In genomic region chr10:83324871-83325270, GRCm38 (mm10) we compare ENCODE assay signal across 23 mouse cellular contexts. TPM values are rescaled to one million over a fixed set of nuclear protein-coding genes. Genes with fewer than 3 reads are reported as not detected.
DNase-seq lines count a peak whose midpoint lies in the region; ATAC-seq and TF ChIP-seq lines count a peak whose summit lies in the region.
"Had no signal": no experiment of that assay in that cellular context is flagged by ENCODE, and none has a peak within 500 bp of the region (broad histone marks: within the 10 kb centered on the region; RNA-seq: fewer than 3 reads in every experiment).

No protein-coding gene starts in this region.

- 24% methylated on average over 3 of the region's 3 CpGs for WGBS in liver, adult 2 months
- 58% methylated on average over 3 of the region's 3 CpGs for WGBS in liver, embryonic 12.5 days (ENCODE audit: insufficient replicate concordance)
- 51% methylated on average over 3 of the region's 3 CpGs for WGBS in liver, postnatal 0 days (ENCODE audit: insufficient replicate concordance)

- no peaks in the 10 kb centered on the region for H3K36me3 ChIP-seq in liver, adult 2 months (ENCODE audit: control insufficient read depth, insufficient read depth, low read length)
- no peaks in the 10 kb centered on the region for H3K36me3 ChIP-seq in liver, embryonic 12.5 days
- no peaks in the 10 kb centered on the region for H3K36me3 ChIP-seq in liver, postnatal 0 days (replicated peaks; ENCODE audit: insufficient read depth, low read length)
- H3K36me3 ChIP-seq: G1E had no signal

- no peak overlapping the region for H3K4me2 ChIP-seq in liver, embryonic 12.5 days
- H3K4me2 ChIP-seq in liver, postnatal 0 days (ENCODE audit: low read depth, low read length): no peak overlapping the region

- peaks cover 4% of the 10 kb centered on the region; the same call in 1 of the 2 replicates for H3K79me2 ChIP-seq in liver, adult 2 months (ENCODE audit: control insufficient read depth, insufficient read depth, low read length)

- H3K9me3 ChIP-seq in liver, embryonic 12.5 days (replicated peaks): no peaks in the 10 kb centered on the region
- no peaks in the 10 kb centered on the region for H3K9me3 ChIP-seq in liver, postnatal 0 days (ENCODE audit: low read length)
- H3K9me3 ChIP-seq: G1E had no signal

- no peak for TF ChIP-seq CTCF in liver, adult 2 months (IDR thresholded peaks at IDR 0.05; ENCODE audit: low read depth, low read length)
- TF ChIP-seq CTCF in liver, postnatal 0 days (IDR thresholded peaks at IDR 0.05; ENCODE audit: low read depth): no peak

- peaks cover 43% of the 10 kb centered on the region for H3K4me1 ChIP-seq in liver, adult 2 months (ENCODE audit: control insufficient read depth, insufficient read depth, low read length)
- H3K4me1 ChIP-seq in liver, embryonic 12.5 days: no peaks in the 10 kb centered on the region
- H3K4me1 ChIP-seq in liver, postnatal 0 days (ENCODE audit: insufficient read depth): peaks cover 5% of the 10 kb centered on the region

- H3K27ac ChIP-seq in liver, adult 2 months (replicated peaks; ENCODE audit: insufficient read depth, low read depth, low read length): 0 out of 2 replicates have a peak overlapping the region, but pooled peaks have one; percentile 35
- H3K27ac ChIP-seq in liver, embryonic 12.5 days: no peak overlapping the region
- H3K27ac ChIP-seq in liver, postnatal 0 days (ENCODE audit: low read depth): no peak overlapping the region

- peak; percentile 88 for DNase-seq in liver, adult 2 months (ENCODE audit: extremely low read depth, low read depth, low spot score)
- DNase-seq in liver, postnatal 0 days: no peak
- no peak for DNase-seq in liver
- DNase-seq in A20 (ENCODE audit: low read depth, low spot score): peak; percentile 82
- no peak for DNase-seq in left cerebral cortex, postnatal 14 days (ENCODE audit: low spot score in 2 of 2)
- DNase-seq: adrenal gland, adult 2 months; adrenal gland, adult 8-10 months; adrenal gland, postnatal 10 days; adrenal gland, postnatal 14 days; adrenal gland, postnatal 25 days; adrenal gland, postnatal 36 days; B cell, adult 2 months; cerebellum, adult 11 months; cerebellum, adult 11-12 months; cerebellum, adult 18-20 months; cerebellum, adult 2 months had no signal

- no peak for TF ChIP-seq EP300 in liver, postnatal 0 days (IDR thresholded peaks at IDR 0.05; ENCODE audit: low read depth)

- intact Hi-C loops in left cerebral cortex, postnatal 14 days (cut with DNase I): no loop called here

- H3K27me3 ChIP-seq in liver, adult 2 months (ENCODE audit: control insufficient read depth, insufficient read depth, low read length): no peaks in the 10 kb centered on the region
- H3K27me3 ChIP-seq in liver, embryonic 12.5 days (replicated peaks): peaks cover 3% of the 10 kb centered on the region; the same call in 1 of the 2 replicates
- no peaks in the 10 kb centered on the region for H3K27me3 ChIP-seq in liver, postnatal 0 days (ENCODE audit: insufficient read depth, low read length)
- H3K27me3 ChIP-seq: CH12.LX, Patski had no signal

- H3K4me3 ChIP-seq in liver, adult 2 months (ENCODE audit: insufficient read depth, low read depth, low read length): no peak overlapping the region
- no peak overlapping the region for H3K4me3 ChIP-seq in liver, embryonic 12.5 days
- no peak overlapping the region for H3K4me3 ChIP-seq in liver, postnatal 0 days (ENCODE audit: low read depth, low read length)

- TF ChIP-seq POLR2A in liver, adult 2 months (IDR thresholded peaks at IDR 0.05; ENCODE audit: extremely low read depth, insufficient read depth, low read length): no peak

- H3K9ac ChIP-seq in liver, adult 2 months (ENCODE audit: low read depth, low read length): no peak overlapping the region
- H3K9ac ChIP-seq in liver, embryonic 12.5 days: no peak overlapping the region
- H3K9ac ChIP-seq in liver, postnatal 0 days (replicated peaks): no peak overlapping the region

- ATAC-seq in liver, embryonic 12.5 days: no peak
- peak; percentile 41 for ATAC-seq in liver, postnatal 0 days
- ATAC-seq: activated CD4-positive, CD25-positive, alpha-beta regulatory T cell, adult 4 months; CD4-positive, CD25-positive, alpha-beta regulatory T cell, adult 4 months; Patski had no signal

RNA-seq across cellular contexts. Expression of gene Slc41a2, which starts 12.8 kb away (rescaled TPM):
- total RNA-seq in liver, adult 2 months (2014; rRNA removed): 7.4 and 9.5 TPM in 2 replicates
- polyA plus RNA-seq in liver, adult 2 months (2012; rRNA removed): 4.3 and 4.5 TPM in 2 replicates
- polyA plus RNA-seq in liver, embryonic 12.5 days (2016; fragmentation: Nextera tagmentation; extraction: Ambion mirVana): 0.11 and 0.13 TPM in 2 replicates
- polyA plus RNA-seq in liver, postnatal 0 days (2015; fragmentation: Nextera tagmentation; extraction: Ambion mirVana): 0.20 and 0.76 TPM in 2 replicates
- 10 to 100 TPM; 30.8 to 35.6 TPM for total RNA-seq in left cerebral cortex, postnatal 14 days (2021)
- total RNA-seq: MEL had no signal
- polyA plus RNA-seq: G1E had no signal

RNA-seq across cellular contexts. Expression of gene D10Wsu102e, which starts 35.1 kb away (rescaled TPM):
- 0.28 and 0.34 TPM in 2 replicates for total RNA-seq in liver, adult 2 months (2014; rRNA removed)
- polyA plus RNA-seq in liver, adult 2 months (2012; rRNA removed): 0.12 and 0.13 TPM in 2 replicates
- 0.43 and 0.45 TPM in 2 replicates for polyA plus RNA-seq in liver, embryonic 12.5 days (2016; fragmentation: Nextera tagmentation; extraction: Ambion mirVana)
- polyA plus RNA-seq in liver, postnatal 0 days (2015; fragmentation: Nextera tagmentation; extraction: Ambion mirVana): 0.14 and 0.16 TPM in 2 replicates
- 1 to 10 TPM; 2.5 to 2.9 TPM for total RNA-seq in left cerebral cortex, postnatal 14 days (2021)

Comparison
In these comparisons a context has a peak if more than half of its experiments do, and no peak if none do; other contexts are left out.
1. DNase-seq: peak in liver, adult 2 months (single experiment) and A20 (single experiment); none in liver, postnatal 0 days (single experiment), liver (single experiment) and left cerebral cortex, postnatal 14 days (0 of 2).